Mouse (Mus musculus) kidney, postnatal 14 days (tissue): Measurements from ENCODE around the gene Kif26a.

Experiments used
- DNase-seq: peaks from one replicate; pipeline ENCODE4 v3.0.0; 2022; ENCODE audit warnings: mixed read lengths

Kif26a gene

GRCm38 (mm10) chr12:112170671-112171574, 24.9 kb downstream of the Kif26a start:
- DNase-seq = no peak

- DNase-seq = no peak
These were observed 25.6 kb downstream of the Kif26a start for GRCm38 (mm10) chr12:112171657-112172056.

DNA sequence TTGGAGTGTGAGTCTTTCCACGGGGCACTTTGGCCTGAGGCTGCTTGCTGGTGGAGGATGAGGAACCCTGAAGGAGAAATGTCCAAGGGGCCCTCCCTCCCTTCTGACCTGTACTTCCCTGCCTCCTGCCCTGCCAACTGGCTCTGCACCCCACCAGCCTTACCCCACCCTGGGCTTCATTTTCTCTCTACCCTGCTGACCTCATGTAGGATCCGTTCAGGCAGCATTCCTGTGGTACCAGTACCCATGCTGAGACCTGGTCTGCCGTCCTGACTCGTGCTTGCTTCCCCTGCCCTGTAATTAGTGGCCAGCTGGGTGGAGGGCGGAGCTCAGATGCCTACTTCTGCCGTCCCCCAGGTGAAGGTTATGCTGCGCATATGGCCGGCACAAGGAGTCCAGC, 26.2 kb downstream of the Kif26a start:
- DNase-seq = no peak

DNA sequence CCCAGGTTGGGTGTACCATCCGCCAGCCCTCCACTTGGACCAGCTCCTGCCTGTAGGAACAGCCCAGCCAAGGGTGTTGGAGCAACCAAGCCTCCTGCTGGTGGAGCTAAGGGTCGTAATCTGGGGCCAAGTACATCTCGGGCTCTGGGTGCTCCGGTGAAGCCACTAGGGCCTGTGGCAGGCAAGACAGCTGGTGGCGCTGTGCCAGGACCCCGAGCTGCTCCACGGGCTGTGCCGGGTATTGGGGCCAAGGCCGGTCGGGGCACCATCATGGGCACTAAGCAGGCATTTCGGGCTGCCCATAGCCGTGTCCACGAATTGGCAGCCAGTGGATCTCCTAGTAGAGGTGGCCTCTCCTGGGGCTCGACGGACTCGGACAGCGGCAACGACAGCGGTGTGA, 31.7 kb downstream of the Kif26a start:
- DNase-seq = no peak

- DNase-seq = peak; percentile 45
These were observed 33.7 kb downstream of the Kif26a start for GRCm38 (mm10) chr12:112179687-112180086.

DNA sequence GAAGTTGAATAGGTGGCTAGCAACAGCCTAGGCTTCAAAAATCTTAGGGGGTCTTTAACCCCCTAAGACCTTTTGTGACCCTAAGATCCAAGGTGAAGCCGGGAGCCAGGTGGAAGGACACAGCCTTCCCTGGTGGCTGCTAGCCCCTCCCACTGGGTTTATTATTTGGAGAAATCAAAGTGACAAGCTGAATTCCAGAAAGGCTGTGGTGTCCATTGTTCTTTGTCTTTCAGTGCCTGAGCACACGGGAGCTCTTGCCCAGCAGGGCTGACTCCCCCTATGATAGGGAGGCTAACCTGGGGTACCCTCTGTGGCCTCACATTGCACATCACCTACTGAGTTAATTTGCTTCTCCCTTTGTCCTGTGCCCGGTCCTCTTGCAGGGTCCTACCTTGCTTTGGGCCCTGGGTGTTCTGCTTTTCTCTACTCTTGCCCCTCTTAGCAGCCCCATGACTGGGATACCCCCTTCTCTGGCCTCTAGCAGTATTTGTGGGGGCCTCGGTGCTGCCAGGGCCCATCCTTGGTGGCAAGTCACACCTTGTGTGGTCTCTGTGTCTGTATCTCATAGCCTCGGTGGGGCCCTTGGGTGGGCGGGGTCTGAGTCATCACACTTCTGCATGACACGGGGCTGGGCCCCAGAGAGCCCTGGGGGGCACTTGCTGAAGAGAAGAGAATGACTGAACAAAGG, 36.1 kb downstream of the Kif26a start:
- DNase-seq = no peak

GRCm38 (mm10) chr12:112182609-112182955, 36.6 kb downstream of the Kif26a start:
- DNase-seq = no peak

- peak; percentile 73 for DNase-seq
These were observed 37.7 kb downstream of the Kif26a start for GRCm38 (mm10) chr12:112183675-112184074.

- DNase-seq = peak; percentile 84
These were observed 38.4 kb downstream of the Kif26a start for GRCm38 (mm10) chr12:112184390-112184789.

- DNase-seq = peak; percentile 49
These were observed 40.9 kb downstream of the Kif26a start for GRCm38 (mm10) chr12:112186899-112187298.

- DNase-seq = no peak
These were observed 45.7 kb downstream of the Kif26a start for GRCm38 (mm10) chr12:112191753-112192152.

GRCm38 (mm10) chr12:112195019-112195418, 49.0 kb downstream of the Kif26a start:
- DNase-seq = no peak

DNA sequence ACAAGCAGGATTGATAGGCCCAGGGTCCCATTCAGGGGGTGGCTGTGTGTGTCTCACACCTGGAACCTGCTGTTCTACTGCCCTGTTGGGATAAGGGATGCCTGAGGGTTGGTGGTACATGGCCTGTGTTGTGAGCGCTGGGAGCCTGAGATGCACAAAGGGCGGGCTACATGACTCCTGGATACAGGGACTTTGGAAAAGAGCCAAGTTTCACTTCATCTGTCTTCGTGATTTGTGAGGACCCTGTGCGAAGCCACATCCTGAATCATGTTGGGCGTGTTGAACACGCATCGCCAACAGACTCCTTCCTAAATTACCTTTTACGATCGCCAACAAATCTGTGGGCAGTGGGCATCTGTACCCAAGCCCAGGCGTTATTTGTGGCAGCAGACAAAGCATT, 50.6 kb downstream of the Kif26a start:
- DNase-seq = no peak

DNA sequence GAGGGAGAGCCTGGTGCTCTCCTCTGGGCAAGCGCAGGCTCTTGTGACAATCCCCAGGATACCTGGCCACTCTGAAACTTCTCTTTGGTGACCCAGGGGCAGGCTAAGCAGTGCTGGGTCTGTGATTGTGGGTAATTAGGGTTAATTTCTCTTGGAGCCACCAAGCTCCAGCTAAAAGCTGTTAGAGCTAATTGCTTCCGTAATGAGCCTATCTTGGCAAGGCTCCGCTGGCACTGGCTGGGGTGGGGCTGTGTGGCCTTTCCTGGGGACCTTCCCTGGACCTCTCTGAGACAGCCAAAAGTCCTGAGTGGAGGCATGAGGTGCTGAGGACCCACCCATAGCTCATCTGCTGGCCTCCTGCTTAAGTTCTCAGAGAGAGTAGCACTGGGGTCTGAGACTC, 53.4 kb downstream of the Kif26a start:
- DNase-seq = no peak

DNA sequence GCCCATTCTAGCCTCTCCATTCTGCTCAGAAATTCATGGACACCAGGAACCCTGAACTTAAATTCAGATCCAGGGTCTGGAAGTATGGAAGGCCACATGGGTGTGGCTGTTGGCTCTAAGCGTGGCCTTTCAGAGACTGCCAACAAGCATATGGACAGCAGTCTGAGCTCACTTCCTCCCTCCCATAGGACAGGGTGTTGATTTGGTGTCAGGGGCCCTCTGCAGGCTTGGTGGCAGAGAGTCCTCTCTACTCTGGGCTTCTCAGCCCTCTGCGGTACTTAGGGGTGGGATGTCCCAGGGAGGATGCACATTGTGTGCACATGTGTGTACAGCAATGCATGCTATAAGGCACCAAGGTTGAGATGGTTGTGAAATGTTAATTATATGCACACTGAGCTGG, 54.0 kb downstream of the Kif26a start:
- DNase-seq = no peak

DNA sequence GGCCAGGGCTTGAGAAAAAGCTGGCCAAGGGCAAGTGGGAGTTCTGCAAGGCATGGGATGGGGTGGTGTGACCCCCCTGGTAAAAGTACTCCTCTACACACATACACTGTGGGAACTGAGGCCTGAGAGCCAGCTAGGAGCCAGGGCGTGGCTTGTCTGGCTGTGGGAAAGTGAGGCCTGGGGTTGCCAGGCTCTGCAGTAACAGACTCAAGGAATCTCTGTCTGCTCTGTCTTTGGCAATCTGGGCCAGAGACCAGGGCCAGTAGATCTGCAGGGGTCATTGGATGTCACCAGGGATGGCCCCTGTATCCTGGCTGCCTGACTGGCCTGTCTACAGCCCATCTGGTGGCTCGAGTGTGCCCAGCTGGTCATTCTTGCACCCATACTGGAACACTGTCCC, 61.2 kb downstream of the Kif26a start:
- no peak for DNase-seq

- no peak for DNase-seq
These were observed 61.7 kb downstream of the Kif26a start for GRCm38 (mm10) chr12:112207734-112208133.

- DNase-seq = no peak
These were observed 64.6 kb downstream of the Kif26a start for GRCm38 (mm10) chr12:112210622-112211021.

GRCm38 (mm10) chr12:112214441-112214857, 68.4 kb downstream of the Kif26a start:
- DNase-seq = no peak

DNA sequence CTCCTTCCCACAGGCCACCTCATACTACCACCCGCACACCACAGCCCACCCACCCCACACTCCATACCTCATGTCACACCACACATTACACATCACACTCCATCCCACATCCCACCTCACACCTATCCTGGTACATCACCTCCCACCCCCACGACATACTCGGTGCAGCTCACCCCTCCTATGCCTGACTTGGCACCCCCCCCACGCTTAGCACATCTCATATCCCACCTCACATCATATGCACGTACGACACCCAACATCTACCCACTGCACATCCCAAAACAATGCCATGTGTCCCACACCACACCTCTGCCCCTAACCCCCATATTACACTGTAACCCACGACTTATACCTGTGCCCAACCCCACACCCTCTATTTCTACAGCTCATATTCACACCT, 69.5 kb downstream of the Kif26a start:
- no peak for DNase-seq

- no peak for DNase-seq
These were observed 71.0 kb downstream of the Kif26a start for GRCm38 (mm10) chr12:112217021-112217420.

DNA sequence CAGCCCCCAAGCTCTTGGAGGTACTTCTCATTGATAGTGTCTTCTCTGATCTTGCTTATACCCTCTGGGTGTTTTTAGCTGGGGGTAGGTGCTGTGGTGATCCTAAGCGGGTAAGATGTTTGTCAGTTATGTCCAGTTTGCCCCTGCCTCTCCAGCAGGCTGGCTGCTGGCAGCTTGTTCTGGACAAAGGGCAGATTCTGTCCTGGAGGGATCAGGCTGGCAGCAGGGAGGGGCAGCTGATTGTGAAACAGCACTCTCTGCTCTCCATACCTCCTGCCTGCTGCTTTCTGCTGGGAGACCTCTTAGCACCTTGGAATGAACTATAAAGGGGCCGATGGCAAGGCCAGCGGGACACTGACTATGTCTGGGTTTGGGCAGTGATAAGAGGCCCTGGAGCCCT, 71.7 kb downstream of the Kif26a start:
- DNase-seq = peak; percentile 68

DNA sequence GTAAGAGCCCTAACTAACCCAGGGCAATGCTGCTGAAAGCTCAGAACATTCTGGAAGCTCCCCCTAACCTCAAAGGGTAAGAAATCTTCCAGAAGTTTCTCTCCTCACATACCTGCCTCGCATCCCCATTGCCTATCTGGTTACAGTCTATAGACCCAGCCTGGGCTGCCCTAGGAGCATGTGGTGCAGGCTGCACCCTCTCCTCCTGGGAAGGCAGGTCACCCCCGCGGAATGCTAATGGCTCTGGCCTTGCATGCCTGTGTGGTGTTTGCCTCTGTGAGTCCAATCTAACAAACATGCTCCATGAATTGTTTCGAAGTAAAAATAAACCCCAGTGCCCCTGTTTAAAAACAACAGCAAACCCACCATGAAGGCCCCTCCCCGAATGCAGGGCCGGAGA, 75.3 kb downstream of the Kif26a start:
- DNase-seq = no peak

GRCm38 (mm10) chr12:112221754-112222439, 75.9 kb downstream of the Kif26a start:
- DNase-seq = peak; percentile 15
